Mouse (Mus musculus) testis, adult 2 months (tissue): ENCODE measurements around the gene Tmem115.

Experiments
- CTCF ChIP-seq: fragments of 200-500 bp; IDR thresholded peaks from 2 replicates; pipeline ENCODE4 v1.5.1; 2012; ENCODE audit warnings: low read depth, mild to moderate bottlenecking, inconsistent platforms, low read length, moderate library complexity; ENCODE audit not compliant: control insufficient read depth, insufficient read depth, insufficient replicate concordance
- POLR2A ChIP-seq: fragments of 200-500 bp; IDR thresholded peaks from 2 replicates; pipeline ENCODE4 v1.6.1; 2012; ENCODE audit warnings: low read depth, mild to moderate bottlenecking, inconsistent platforms, low read length, moderate library complexity; ENCODE audit not compliant: control insufficient read depth

DNA sequence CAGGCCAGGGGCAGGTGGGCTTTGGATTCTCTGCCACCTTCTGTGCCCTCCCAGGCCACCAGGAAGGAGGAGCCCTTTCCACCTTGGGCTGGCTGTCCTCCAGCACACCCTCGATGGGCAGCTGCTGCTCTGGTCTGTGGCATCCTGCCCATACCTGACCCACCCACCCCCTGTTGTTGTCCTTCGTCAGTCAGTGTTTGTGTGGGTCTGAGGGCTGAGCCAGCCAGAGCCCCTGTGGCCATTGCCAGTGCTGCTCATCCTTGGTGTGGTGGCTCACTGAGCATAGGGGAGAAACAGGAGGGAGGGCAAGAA lies 11.4 kb upstream of the Tmem115 start:
- TF ChIP-seq CTCF (no peak), POLR2A (no peak)
